Mouse (Mus musculus): Measurements from ENCODE around the gene Gm7102. TPM values are rescaled to one million over a fixed set of nuclear protein-coding genes. Genes with fewer than 3 reads are reported as not detected.

Gene Gm7102
- polyA plus RNA-seq, 1 experiment from 2014 or later, result 0.19 TPM

- no peak for DNase-seq (ENCODE audit: extremely low spot score, low spot score)
- Histone ChIP-seq H3K27ac (no peak overlapping the region), H3K27me3 (ENCODE audit: poor library complexity, severe bottlenecking) (no peaks in the 10 kb centered on the region), H3K4me1 (peaks cover 16% of the 10 kb centered on the region), H3K4me3 (no peak overlapping the region), H3K36me3 (replicated peaks) (peaks cover 9% of the 10 kb centered on the region), H3K9me3 (no peaks in the 10 kb centered on the region)
These were observed 37.5 kb downstream of the Gm7102 start for GRCm38 (mm10) chr19:61138655-61139054.

GRCm38 (mm10) chr19:61131096-61131495 is 45.0 kb downstream of the Gm7102 start:
- peaks cover 4% of the 10 kb centered on the region; the same call in 1 of the 2 replicates for H3K9me3 ChIP-seq
- WGBS, result 89% methylated on average over 10 of the region's 10 CpGs
- peaks cover 29% of the 10 kb centered on the region for H3K36me3 ChIP-seq (replicated peaks)
- H3K27ac ChIP-seq, result no peak overlapping the region
- H3K4me1 ChIP-seq, result no peaks in the 10 kb centered on the region
- no peak overlapping the region for H3K4me3 ChIP-seq
- H3K27me3 ChIP-seq (ENCODE audit: poor library complexity, severe bottlenecking), result no peaks in the 10 kb centered on the region
- DNase-seq (ENCODE audit: extremely low spot score, low spot score), result no peak

Other genes starting within 250 kb of the Gm7102 start
- gene Zfp950, start 35.5 kb downstream of the Gm7102 start, polyA plus RNA-seq (2016; fragmentation: Nextera tagmentation; extraction: Ambion mirVana), result 21.8 and 29.7 TPM in 2 replicates
- gene Gm6020, start 7.6 kb upstream of the Gm7102 start, polyA plus RNA-seq (2016; fragmentation: Nextera tagmentation; extraction: Ambion mirVana), result not detected in 2 replicates
- 13.0 and 15.5 TPM in 2 replicates for gene Csf2ra, start 52.1 kb upstream of the Gm7102 start, polyA plus RNA-seq (2016; fragmentation: Nextera tagmentation; extraction: Ambion mirVana)
- not detected in 2 replicates for gene Gm21060, start 120.8 kb upstream of the Gm7102 start, polyA plus RNA-seq (2016; fragmentation: Nextera tagmentation; extraction: Ambion mirVana)